Mouse (Mus musculus): ENCODE data around the gene Thtpa.

Gene Thtpa

GRCm38 (mm10) chr14:55077481-55078365 lies 16.9 kb upstream of the Thtpa start:
- no peak for DNase-seq (ENCODE audit: low read depth)

- DNase-seq (ENCODE audit: low read depth): no peak
Observed at GRCm38 (mm10) chr14:55078366-55078989, 16.1 kb upstream of the Thtpa start.

GRCm38 (mm10) chr14:55079214-55079970 lies 15.2 kb upstream of the Thtpa start:
- no peak for DNase-seq (ENCODE audit: low read depth)

GRCm38 (mm10) chr14:55081105-55081504 lies 13.5 kb upstream of the Thtpa start:
- no peak for DNase-seq (ENCODE audit: low read depth)

GRCm38 (mm10) chr14:55083481-55083880 lies 11.1 kb upstream of the Thtpa start:
- no peak for DNase-seq (ENCODE audit: low read depth)

GRCm38 (mm10) chr14:55085324-55086008 lies 9.1 kb upstream of the Thtpa start:
- no peak for DNase-seq (ENCODE audit: low read depth)

- no peak for DNase-seq (ENCODE audit: low read depth)
Observed at GRCm38 (mm10) chr14:55086009-55086514, 8.5 kb upstream of the Thtpa start.

- no peak for DNase-seq (ENCODE audit: low read depth)
Observed at GRCm38 (mm10) chr14:55089199-55089947, 5.2 kb upstream of the Thtpa start.

GRCm38 (mm10) chr14:55091209-55091865 lies 3.2 kb upstream of the Thtpa start:
- no peak for DNase-seq (ENCODE audit: low read depth)

- DNase-seq (ENCODE audit: low read depth): no peak
Observed at GRCm38 (mm10) chr14:55092011-55092577, 2.5 kb upstream of the Thtpa start, which contains the start of gene Zfhx2. TSS of gene Zfhx2 (minus strand) at chr14:55092324.

- no peak for DNase-seq (ENCODE audit: low read depth)
Observed at GRCm38 (mm10) chr14:55093927-55094326, 657 bp upstream of the Thtpa start.

- DNase-seq (ENCODE audit: low read depth): no peak
Observed at GRCm38 (mm10) chr14:55095263-55095662, 679 bp downstream of the Thtpa start.

- no peak for DNase-seq (ENCODE audit: low read depth)
Observed at GRCm38 (mm10) chr14:55095671-55096070, 1.1 kb downstream of the Thtpa start.

GRCm38 (mm10) chr14:55096573-55097087 lies 2.0 kb downstream of the Thtpa start:
- no peak for DNase-seq (ENCODE audit: low read depth)

GRCm38 (mm10) chr14:55097646-55098045 lies 3.1 kb downstream of the Thtpa start:
- no peak for DNase-seq (ENCODE audit: low read depth)

GRCm38 (mm10) chr14:55098067-55098466 lies 3.5 kb downstream of the Thtpa start:
- DNase-seq (ENCODE audit: low read depth): no peak

GRCm38 (mm10) chr14:55101592-55101991 lies 7.0 kb downstream of the Thtpa start:
- peak; percentile 21 for DNase-seq (ENCODE audit: low read depth)

- DNase-seq (ENCODE audit: low read depth): no peak
Observed at GRCm38 (mm10) chr14:55102253-55102785, 7.7 kb downstream of the Thtpa start.

- no peak for DNase-seq (ENCODE audit: low read depth)
Observed at GRCm38 (mm10) chr14:55104365-55104764, 9.8 kb downstream of the Thtpa start.

GRCm38 (mm10) chr14:55105386-55105785 lies 10.8 kb downstream of the Thtpa start:
- DNase-seq (ENCODE audit: low read depth): no peak

Measured in fibroblast of lung, adult 2 months (primary cell).